Mouse (Mus musculus) layer of hippocampus, postnatal 10 days (tissue): ENCODE data around the gene Ppt2. TPM values are rescaled to one million over a fixed set of nuclear protein-coding genes. Genes with fewer than 3 reads are reported as not detected.

ENCODE experiments used
- DNase-seq, 2 experiments: peaks; one replicate each; pipeline ENCODE4 v3.0.0; 2021; ENCODE audit warnings: low spot score in 2 of 2
- total RNA-seq, 2 experiments: library from RNA; stranded (reverse); gene quantifications; 2 replicates each; pipeline ENCODE4 v1.2.3; 2021

Ppt2 gene
- total RNA-seq, 2 experiments from 2014 or later, result 32.9 to 34.1 TPM

GRCm38 (mm10) chr17:34640778-34641601 is 12.7 kb upstream of the Ppt2 start:
- DNase-seq, result peak; percentile 58 to 63

GRCm38 (mm10) chr17:34639461-34640255 is 11.3 kb upstream of the Ppt2 start:
- no peak for DNase-seq

- DNase-seq, result no peak
Observed at GRCm38 (mm10) chr17:34637459-34637858, 9.1 kb upstream of the Ppt2 start.

- no peak for DNase-seq
Observed at GRCm38 (mm10) chr17:34635671-34636070, 7.4 kb upstream of the Ppt2 start.

- peak; percentile 79 to 85 for DNase-seq
Observed at GRCm38 (mm10) chr17:34632261-34632691, 4.0 kb upstream of the Ppt2 start.

- DNase-seq, result no peak
Observed at GRCm38 (mm10) chr17:34631647-34632046, 3.3 kb upstream of the Ppt2 start.

- peak in 1 of 2 experiments; percentile 57 for DNase-seq
Observed at GRCm38 (mm10) chr17:34630761-34631301, 2.5 kb upstream of the Ppt2 start.

GRCm38 (mm10) chr17:34629796-34630603 is 1.7 kb upstream of the Ppt2 start:
- no peak for DNase-seq

GRCm38 (mm10) chr17:34629221-34629751 is 976 bp upstream of the Ppt2 start, which contains the start of gene Prrt1:
Prrt1 (plus strand) TSS chr17:34629533.
- DNase-seq, result peak in 1 of 2 experiments; percentile 60

GRCm38 (mm10) chr17:34628644-34628967 is 296 bp upstream of the Ppt2 start:
- DNase-seq, result no peak

GRCm38 (mm10) chr17:34627093-34627942 is 992 bp downstream of the Ppt2 start:
- DNase-seq, result peak; percentile 79 to 88

GRCm38 (mm10) chr17:34626773-34627092 is 1.6 kb downstream of the Ppt2 start:
- DNase-seq, result peak in 1 of 2 experiments; percentile 56

GRCm38 (mm10) chr17:34626062-34626772 is 2.1 kb downstream of the Ppt2 start:
- DNase-seq, result no peak

- no peak for DNase-seq
Observed at GRCm38 (mm10) chr17:34624981-34625380, 3.3 kb downstream of the Ppt2 start.

- no peak for DNase-seq
Observed at GRCm38 (mm10) chr17:34623161-34623560, 5.1 kb downstream of the Ppt2 start.

GRCm38 (mm10) chr17:34621006-34621405 is 7.3 kb downstream of the Ppt2 start:
- no peak for DNase-seq

- peak; percentile 57 to 71 for DNase-seq
Observed at GRCm38 (mm10) chr17:34618999-34619398, 9.3 kb downstream of the Ppt2 start.

- no peak for DNase-seq
Observed at GRCm38 (mm10) chr17:34615871-34616270, 12.4 kb downstream of the Ppt2 start, which contains the start of gene Egfl8. Egfl8 (minus strand) TSS chr17:34615971.

GRCm38 (mm10) chr17:34613830-34614229 is 14.5 kb downstream of the Ppt2 start:
- DNase-seq, result no peak
